Mouse (Mus musculus): ENCODE data around the gene Maml3.

GRCm38 (mm10) chr3:51937176-51937575 lies 167.7 kb downstream of the Maml3 start:
- no peak for TF ChIP-seq POLR2A (IDR thresholded peaks at IDR 0.05; ENCODE audit: borderline replicate concordance, extremely low read depth, insufficient read depth, insufficient read length, poor library complexity, severe bottlenecking)
- no peak for TF ChIP-seq CTCF (IDR thresholded peaks at IDR 0.05; ENCODE audit: borderline replicate concordance, extremely low read depth, insufficient read depth, insufficient read length)

Data from brain, embryonic 14.5 days (tissue).